8 mouse cellular contexts compared by ENCODE assay signal in the genomic region with DNA sequence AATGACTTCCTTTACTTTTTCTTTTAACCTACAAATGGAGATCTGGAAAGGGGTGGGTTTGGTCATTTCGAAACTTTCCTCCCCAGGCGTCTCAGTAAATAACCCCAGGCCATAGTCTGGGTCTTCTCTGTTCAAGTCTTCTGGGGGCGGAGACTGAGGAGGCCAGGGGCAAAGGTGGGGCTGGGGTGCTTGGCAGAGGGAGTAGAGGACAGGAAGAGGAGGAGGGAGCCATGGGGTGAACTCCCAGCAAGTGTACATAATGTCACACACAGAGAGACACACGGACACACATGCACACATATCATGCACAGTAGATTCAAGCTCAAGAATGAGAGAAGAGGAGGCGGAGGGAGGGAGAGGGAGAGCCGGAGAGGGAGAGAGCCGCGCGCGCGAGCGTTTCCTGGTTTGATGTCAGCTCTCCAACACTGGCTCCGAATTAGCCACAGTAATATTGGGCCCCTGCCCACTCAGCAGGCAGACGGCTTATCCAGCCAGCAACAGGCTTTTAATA.
DNase-seq lines count a peak whose midpoint lies in the region; ATAC-seq and TF ChIP-seq lines count a peak whose summit lies in the region.

No protein-coding gene starts in this region.

- no peak overlapping the region for H3K27ac ChIP-seq in hindbrain, embryonic 14.5 days
- no peak overlapping the region for H3K27ac ChIP-seq in left cerebral cortex, adult 2 months

- H3K4me2 ChIP-seq in hindbrain, embryonic 14.5 days (replicated peaks): peak overlapping the region; percentile 39

- ATAC-seq in hindbrain, embryonic 14.5 days (ENCODE audit: low FRiP score): peak; percentile 60; the same call in 1 of the 2 replicates
- peak; percentile 49; the same call in 1 of the 2 replicates for ATAC-seq in megakaryocyte, adult 5-6 weeks (ENCODE audit: poor library complexity, severe bottlenecking)
- no peak for ATAC-seq in activated CD4-positive, CD25-positive, alpha-beta regulatory T cell, adult 4 months

- H3K9ac ChIP-seq in hindbrain, embryonic 14.5 days: no peak overlapping the region

- intact Hi-C loops in left cerebral cortex, adult 2 months (cut with DNase I): no loop called here

- peak; percentile 39 for DNase-seq in T-cell, adult 2 months (ENCODE audit: low spot score)
- peak; percentile 91 to 93 for DNase-seq in cerebellum, postnatal 10 days
- DNase-seq in gastrocnemius, postnatal 10 days: peak; percentile 84
- DNase-seq in hindbrain, embryonic 14.5 days (ENCODE audit: low spot score): peak; percentile 64
- peak; percentile 50 to 54 for DNase-seq in left cerebral cortex, adult 2 months (ENCODE audit: extremely low spot score in 1 of 2, low spot score in 2 of 2)
- peak; percentile 52 for DNase-seq in right cerebral cortex, postnatal 25 days

- no peak overlapping the region for H3K4me3 ChIP-seq in hindbrain, embryonic 14.5 days (replicated peaks; ENCODE audit: low read length)
- no peak overlapping the region for H3K4me3 ChIP-seq in left cerebral cortex, adult 2 months

- TF ChIP-seq CTCF in left cerebral cortex, adult 2 months (IDR thresholded peaks at IDR 0.05): no peak

- no peaks in the 10 kb centered on the region for H3K36me3 ChIP-seq in hindbrain, embryonic 14.5 days (replicated peaks; ENCODE audit: control insufficient read depth, insufficient read depth)

- 5% methylated on average over 8 of the region's 14 CpGs for WGBS in hindbrain, embryonic 14.5 days

- H3K9me3 ChIP-seq in hindbrain, embryonic 14.5 days (ENCODE audit: control insufficient read depth, low read length): no peaks in the 10 kb centered on the region

- no peaks in the 10 kb centered on the region for H3K27me3 ChIP-seq in hindbrain, embryonic 14.5 days (ENCODE audit: control insufficient read depth, insufficient read depth, low read length)

- H3K4me1 ChIP-seq in hindbrain, embryonic 14.5 days (replicated peaks; ENCODE audit: control insufficient read depth, insufficient read depth, low read length): 0 out of 2 replicates have a peak, but pooled peaks cover 3% of the 10 kb centered on the region

Comparison
In these comparisons a context has a peak if more than half of its experiments do, and no peak if none do; other contexts are left out.
1. DNase-seq: peak in every context shown above with its lines; median percentile 92 in cerebellum, postnatal 10 days; 84 in gastrocnemius, postnatal 10 days; 64 in hindbrain, embryonic 14.5 days; 52 in left cerebral cortex, adult 2 months; 52 in right cerebral cortex, postnatal 25 days; 39 in T-cell, adult 2 months.